Mouse (Mus musculus): ENCODE data around the gene Spata20.

DNA sequence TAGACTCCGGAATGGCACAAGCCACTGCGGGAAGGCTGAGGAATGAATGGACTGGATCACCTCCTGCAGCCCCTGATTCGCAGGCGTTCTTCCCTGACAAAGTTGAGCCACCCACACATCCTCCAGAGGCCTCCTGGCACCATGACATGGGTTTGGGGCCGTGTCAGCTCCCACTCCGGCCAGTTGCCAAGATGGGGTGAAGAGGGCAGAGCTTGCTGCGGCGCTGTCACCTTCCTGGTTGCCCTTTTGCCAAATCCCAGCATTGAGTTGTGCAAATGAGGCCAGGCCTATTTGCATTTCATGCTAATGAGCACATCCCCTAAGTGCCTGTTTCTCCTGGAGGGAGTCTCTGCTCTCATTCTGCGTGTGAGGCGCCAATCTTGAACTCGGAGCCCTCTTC is 10.3 kb downstream of the Spata20 start:
- TF ChIP-seq CTCF (conservative IDR thresholded peaks at IDR 0.05; ENCODE audit: low read length) (no peak), NANOG (IDR thresholded peaks at IDR 0.05; ENCODE audit: borderline replicate concordance, low read length) (no peak), POU5F1 (IDR thresholded peaks at IDR 0.05; ENCODE audit: borderline replicate concordance, low read length) (no peak)

Measured in E14TG2a.4 (cell line).